ENCODE assay signal across 8 mouse cellular contexts in genomic region chr1:55131424-55132014, GRCm38 (mm10). TPM values are rescaled to one million over a fixed set of nuclear protein-coding genes. Genes with fewer than 3 reads are reported as not detected.
A peak's percentile ranks its signal among the peaks of the same experiment; 100 is the strongest.
DNase-seq lines count a peak whose midpoint lies in the region; ATAC-seq and TF ChIP-seq lines count a peak whose summit lies in the region.

No protein-coding gene starts in this region.

- POLR2A ChIA-PET in Patski (lab: Charles Lee) = interaction anchor here (0.6 to 1.3 kb wide), 2 partner anchors 17 to 44 kb away, joined by 3 read pairs; partner anchors contain the start of genes Hspd1 and Hspe1

- H3K4me1 ChIP-seq in erythroblast, embryonic 14.5 days (ENCODE audit: control insufficient read depth) = peaks cover 37% of the 10 kb centered on the region
- H3K4me1 ChIP-seq in limb, embryonic 10.5 days = peaks cover 22% of the 10 kb centered on the region
- H3K4me1 ChIP-seq in midbrain, embryonic 11.5 days (ENCODE audit: control insufficient read depth, insufficient read depth, low read length) = peaks cover 14% of the 10 kb centered on the region

- peak; percentile 37 to 48 for DNase-seq in layer of hippocampus, adult 2 months (ENCODE audit: low spot score in 2 of 2)
- DNase-seq in layer of hippocampus, postnatal 36 days = no peak
- DNase-seq in Patski (ENCODE audit: low read depth, low spot score) = peak; percentile 7
- no peak for DNase-seq in limb, embryonic 10.5 days (ENCODE audit: low spot score)
- DNase-seq in midbrain, embryonic 11.5 days (ENCODE audit: low spot score, missing footprints) = peak; percentile 93
- DNase-seq in urinary bladder, postnatal 36 days (ENCODE audit: low spot score in 2 of 2) = peak; percentile 65 to 74
- DNase-seq in cerebellum, postnatal 25 days = no peak

- peak overlapping the region; percentile 75 for H3K4me3 ChIP-seq in layer of hippocampus, adult 2 months
- H3K4me3 ChIP-seq in erythroblast, embryonic 14.5 days (replicated peaks) = peak overlapping the region; percentile 100
- H3K4me3 ChIP-seq in limb, embryonic 10.5 days = peak overlapping the region; percentile 99
- H3K4me3 ChIP-seq in midbrain, embryonic 11.5 days (ENCODE audit: low read depth, low read length) = peak overlapping the region; percentile 98

- H3K27me3 ChIP-seq in Patski = no peaks in the 10 kb centered on the region
- H3K27me3 ChIP-seq in erythroblast, embryonic 14.5 days (ENCODE audit: control insufficient read depth) = no peaks in the 10 kb centered on the region
- no peaks in the 10 kb centered on the region for H3K27me3 ChIP-seq in limb, embryonic 10.5 days (ENCODE audit: low read depth, poor library complexity, severe bottlenecking)
- no peaks in the 10 kb centered on the region for H3K27me3 ChIP-seq in midbrain, embryonic 11.5 days (ENCODE audit: control insufficient read depth, insufficient read depth, low read length)

- peak overlapping the region; percentile 77 for H3K4me2 ChIP-seq in midbrain, embryonic 11.5 days

- TF ChIP-seq CTCF in layer of hippocampus, adult 2 months (conservative IDR thresholded peaks at IDR 0.05) = no peak
- no peak for TF ChIP-seq CTCF in Patski (IDR thresholded peaks at IDR 0.05)

- ATAC-seq in Patski = peak; percentile 64
- no peak; the same call in 1 of the 2 replicates for ATAC-seq in midbrain, embryonic 11.5 days (ENCODE audit: low FRiP score)

- peaks cover 15% of the 10 kb centered on the region for H3K36me3 ChIP-seq in erythroblast, embryonic 14.5 days (ENCODE audit: control insufficient read depth)
- H3K36me3 ChIP-seq in limb, embryonic 10.5 days = peaks cover 27% of the 10 kb centered on the region
- H3K36me3 ChIP-seq in midbrain, embryonic 11.5 days (ENCODE audit: control insufficient read depth, insufficient read depth, low read length) = no peaks in the 10 kb centered on the region

- H3K9me3 ChIP-seq in erythroblast, embryonic 14.5 days (ENCODE audit: control insufficient read depth, low read length) = no peaks in the 10 kb centered on the region
- H3K9me3 ChIP-seq in limb, embryonic 10.5 days (replicated peaks) = no peaks in the 10 kb centered on the region
- no peaks in the 10 kb centered on the region for H3K9me3 ChIP-seq in midbrain, embryonic 11.5 days (ENCODE audit: control insufficient read depth, low read length)

- in situ Hi-C loops in Patski (cut with MboI; ENCODE audit: low pct_unique_long_range_greater_than_20kb) = no loop called here

- H3K27ac ChIP-seq in layer of hippocampus, adult 2 months = peak overlapping the region; percentile 99
- peak overlapping the region; percentile 99 for H3K27ac ChIP-seq in limb, embryonic 10.5 days
- peak overlapping the region; percentile 96 for H3K27ac ChIP-seq in midbrain, embryonic 11.5 days (ENCODE audit: low read depth, low read length)

- peak overlapping the region; percentile 97 for H3K9ac ChIP-seq in midbrain, embryonic 11.5 days (ENCODE audit: low read length)

- CTCF ChIA-PET in Patski (lab: Charles Lee) = interaction anchor here (1.2 kb wide), 1 partner anchor 108 kb away, joined by 3 read pairs; no protein-coding TSS in a partner anchor

- WGBS in limb, embryonic 10.5 days = under 1% methylated on average over 47 of the region's 47 CpGs
- WGBS in midbrain, embryonic 11.5 days = under 1% methylated on average over 41 of the region's 47 CpGs

RNA-seq across cellular contexts. Expression of gene Mob4, which starts 0.5 kb away (rescaled TPM):
- 10 to 100 TPM; 56.8 to 59.4 TPM for total RNA-seq in layer of hippocampus, adult 2 months (2021)
- total RNA-seq in layer of hippocampus, postnatal 36 days (2021) = 10 to 100 TPM; 54.6 to 62.5 TPM
- polyA plus RNA-seq in Patski (2021) = 84.7 TPM
- 0.29 and 0.73 TPM in 2 replicates for polyA plus RNA-seq in erythroblast, embryonic 14.5 days (2012)
- 125 and 139 TPM in 2 replicates for polyA plus RNA-seq in limb, embryonic 10.5 days (2016; fragmentation: Nextera tagmentation; extraction: Ambion mirVana)
- 148 and 177 TPM in 2 replicates for polyA plus RNA-seq in midbrain, embryonic 11.5 days (2014; fragmentation: Nextera tagmentation; extraction: Ambion mirVana)

RNA-seq across cellular contexts. Expression of gene Hspd1, which starts 43.5 kb away (rescaled TPM):
- 100 to 1,000 TPM; 160 to 172 TPM for total RNA-seq in layer of hippocampus, adult 2 months (2021)
- total RNA-seq in layer of hippocampus, postnatal 36 days (2021) = 100 to 1,000 TPM; 189 to 190 TPM
- 475 TPM for polyA plus RNA-seq in Patski (2021)
- polyA plus RNA-seq in erythroblast, embryonic 14.5 days (2012) = 1.9 and 2.1 TPM in 2 replicates
- polyA plus RNA-seq in limb, embryonic 10.5 days (2016; fragmentation: Nextera tagmentation; extraction: Ambion mirVana) = 563 and 717 TPM in 2 replicates
- polyA plus RNA-seq in midbrain, embryonic 11.5 days (2014; fragmentation: Nextera tagmentation; extraction: Ambion mirVana) = 409 and 425 TPM in 2 replicates

RNA-seq across cellular contexts. Expression of gene Hspe1, which starts 43.6 kb away (rescaled TPM):
- 10 to 100 TPM; 92.2 to 97.4 TPM for total RNA-seq in layer of hippocampus, adult 2 months (2021)
- 100 to 1,000 TPM; 111 to 118 TPM for total RNA-seq in layer of hippocampus, postnatal 36 days (2021)
- 326 TPM for polyA plus RNA-seq in Patski (2021)
- polyA plus RNA-seq in erythroblast, embryonic 14.5 days (2012) = 8.0 and 8.4 TPM in 2 replicates
- 611 and 851 TPM in 2 replicates for polyA plus RNA-seq in limb, embryonic 10.5 days (2016; fragmentation: Nextera tagmentation; extraction: Ambion mirVana)
- polyA plus RNA-seq in midbrain, embryonic 11.5 days (2014; fragmentation: Nextera tagmentation; extraction: Ambion mirVana) = 517 and 525 TPM in 2 replicates

Comparison
In these comparisons a context has a peak if more than half of its experiments do, and no peak if none do; other contexts are left out.
1. DNase-seq: peak in layer of hippocampus, adult 2 months (2 of 2), Patski (single experiment), midbrain, embryonic 11.5 days (single experiment) and urinary bladder, postnatal 36 days (2 of 2); none in layer of hippocampus, postnatal 36 days (0 of 2), limb, embryonic 10.5 days (single experiment) and cerebellum, postnatal 25 days (0 of 2).
2. RNA of gene Mob4, which starts 0.5 kb away (polyA plus RNA-seq): 148 to 177 TPM in midbrain, embryonic 11.5 days, 125 to 139 TPM in limb, embryonic 10.5 days and 84.7 TPM in Patski (single experiment); 0.29 to 0.73 TPM in erythroblast, embryonic 14.5 days; every median in the first group is over 10 times any median in the second.
3. RNA of gene Hspd1, which starts 43.5 kb away (polyA plus RNA-seq): 563 to 717 TPM in limb, embryonic 10.5 days, 475 TPM in Patski (single experiment) and 409 to 425 TPM in midbrain, embryonic 11.5 days; 1.9 to 2.1 TPM in erythroblast, embryonic 14.5 days; every median in the first group is over 100 times any median in the second.
4. RNA of gene Hspe1, which starts 43.6 kb away (polyA plus RNA-seq): 611 to 851 TPM in limb, embryonic 10.5 days, 517 to 525 TPM in midbrain, embryonic 11.5 days and 326 TPM in Patski (single experiment); 8.0 to 8.4 TPM in erythroblast, embryonic 14.5 days; every median in the first group is over 10 times any median in the second.
5. Peak in every context shown above with its lines, with median percentiles within 50 percentile points of each other: H3K27ac ChIP-seq and H3K4me3 ChIP-seq.